Mouse (Mus musculus): ENCODE measurements around the gene Lrmda. TPM values are rescaled to one million over a fixed set of nuclear protein-coding genes. Genes with fewer than 3 reads are reported as not detected.

Lrmda gene
- total and polyA plus RNA-seq, 3 experiments = 5.1 to 5.9 TPM; not detected in 1

- no peaks in the 10 kb centered on the region for H3K27me3 ChIP-seq (ENCODE audit: control insufficient read depth in 1 of 2, insufficient read depth in 2 of 2, low read length in 2 of 2)
- no peak for DNase-seq (ENCODE audit: low read depth, low spot score)
- TF ChIP-seq MYC (IDR thresholded peaks at IDR 0.05; ENCODE audit: low read depth, low read length) (no peak), MAX (IDR thresholded peaks at IDR 0.05; ENCODE audit: low read length) (no peak), POLR2AphosphoS5 (IDR thresholded peaks at IDR 0.05; ENCODE audit: borderline replicate concordance, low read depth, low read length) (no peak), KAT2A (conservative IDR thresholded peaks at IDR 0.05; ENCODE audit: low read depth, low read length) (no peak), ZC3H11A (IDR thresholded peaks at IDR 0.05; ENCODE audit: low read depth, low read length) (no peak), MYB (IDR thresholded peaks at IDR 0.05; ENCODE audit: low read depth, low read length) (no peak), NRF1 (IDR thresholded peaks at IDR 0.05; ENCODE audit: insufficient read depth, low read depth, low read length, poor library complexity, severe bottlenecking) (no peak), UBTF (IDR thresholded peaks at IDR 0.05; ENCODE audit: borderline replicate concordance, insufficient read depth, low read depth, low read length) (no peak)
- H3K9ac ChIP-seq (ENCODE audit: control insufficient read depth, low read depth, low read length, poor library complexity, severe bottlenecking) = no peak overlapping the region
- H3K27ac ChIP-seq (ENCODE audit: control insufficient read depth, low read depth, low read length) = no peak overlapping the region
- no peaks in the 10 kb centered on the region for H3K36me3 ChIP-seq (ENCODE audit: control insufficient read depth in 1 of 2, insufficient read depth in 2 of 2, low read length in 2 of 2)
- no peaks in the 10 kb centered on the region for H3K4me1 ChIP-seq (ENCODE audit: control insufficient read depth in 1 of 2, insufficient read depth in 2 of 2, low read length in 2 of 2)
- no peaks in the 10 kb centered on the region for H3K9me3 ChIP-seq (replicated peaks; ENCODE audit: insufficient read depth, low read length)
- H3K4me3 ChIP-seq (ENCODE audit: control insufficient read depth in 1 of 2, insufficient read depth in 1 of 2, low read depth in 2 of 2, low read length in 2 of 2) = no peak overlapping the region
- no peaks in the 10 kb centered on the region for H3K79me2 ChIP-seq (ENCODE audit: control insufficient read depth, insufficient read depth, low read length, poor library complexity)
Observed at GRCm38 (mm10) chr14:22686886-22687285, 667.4 kb downstream of the Lrmda start.

- DNase-seq (ENCODE audit: low read depth, low spot score) = no peak
- Histone ChIP-seq H3K36me3 (ENCODE audit: control insufficient read depth in 1 of 2, insufficient read depth in 2 of 2, low read length in 2 of 2) (no peaks in the 10 kb centered on the region), H3K79me2 (ENCODE audit: control insufficient read depth, insufficient read depth, low read length, poor library complexity) (no peaks in the 10 kb centered on the region), H3K27ac (ENCODE audit: control insufficient read depth, low read depth, low read length) (no peak overlapping the region), H3K27me3 (ENCODE audit: control insufficient read depth in 1 of 2, insufficient read depth in 2 of 2, low read length in 2 of 2) (no peaks in the 10 kb centered on the region), H3K9me3 (replicated peaks; ENCODE audit: insufficient read depth, low read length) (no peaks in the 10 kb centered on the region), H3K9ac (ENCODE audit: control insufficient read depth, low read depth, low read length, poor library complexity, severe bottlenecking) (no peak overlapping the region), H3K4me3 (ENCODE audit: control insufficient read depth in 1 of 2, insufficient read depth in 1 of 2, low read depth in 2 of 2, low read length in 2 of 2) (no peak overlapping the region), H3K4me1 (ENCODE audit: control insufficient read depth in 1 of 2, insufficient read depth in 2 of 2, low read length in 2 of 2) (no peaks in the 10 kb centered on the region)
- TF ChIP-seq SIN3A (IDR thresholded peaks at IDR 0.05; ENCODE audit: low read length) (no peak), CHD1 (IDR thresholded peaks at IDR 0.05; ENCODE audit: low read depth, low read length) (no peak), ZNF384 (IDR thresholded peaks at IDR 0.05; ENCODE audit: low read depth, low read length) (no peak), GATA1 (IDR thresholded peaks at IDR 0.05; ENCODE audit: low read depth, low read length) (no peak), TBP (IDR thresholded peaks at IDR 0.05; ENCODE audit: low read depth, low read length) (no peak), JUND (IDR thresholded peaks at IDR 0.05; ENCODE audit: low read depth, low read length) (no peak), HCFC1 (IDR thresholded peaks at IDR 0.05; ENCODE audit: low read depth, low read length) (no peak), EP300 (IDR thresholded peaks at IDR 0.05; ENCODE audit: low read depth in 1 of 2, low read length in 2 of 2) (no peak), POLR2AphosphoS2 (IDR thresholded peaks at IDR 0.05; ENCODE audit: low read length) (no peak), UBTF (IDR thresholded peaks at IDR 0.05; ENCODE audit: borderline replicate concordance, insufficient read depth, low read depth, low read length) (no peak), RAD21 (IDR thresholded peaks at IDR 0.05; ENCODE audit: low read depth, low read length) (no peak), USF1 (IDR thresholded peaks at IDR 0.05; ENCODE audit: low read depth, low read length) (no peak), MEF2A (IDR thresholded peaks at IDR 0.05; ENCODE audit: extremely low read depth, insufficient replicate concordance, low read depth, low read length, poor library complexity, severe bottlenecking) (no peak)
Observed at GRCm38 (mm10) chr14:22688399-22688798, 668.9 kb downstream of the Lrmda start.
